Mouse (Mus musculus) cerebellum, adult 2 months (tissue): ENCODE data around the gene Sh3d19.

ENCODE experiments used
- CTCF ChIP-seq: fragments of 200-500 bp; IDR thresholded peaks from 2 replicates; pipeline ENCODE4 v1.5.1; 2011; ENCODE audit warnings: low read depth, mild to moderate bottlenecking, control low read depth, low read length, moderate library complexity, borderline replicate concordance; ENCODE audit not compliant: insufficient read depth
- POLR2A ChIP-seq: fragments of 200-500 bp; IDR thresholded peaks from 2 replicates; pipeline ENCODE4 v1.6.1; 2011; ENCODE audit warnings: low read length, control low read depth, borderline replicate concordance; ENCODE audit not compliant: insufficient read depth

DNA sequence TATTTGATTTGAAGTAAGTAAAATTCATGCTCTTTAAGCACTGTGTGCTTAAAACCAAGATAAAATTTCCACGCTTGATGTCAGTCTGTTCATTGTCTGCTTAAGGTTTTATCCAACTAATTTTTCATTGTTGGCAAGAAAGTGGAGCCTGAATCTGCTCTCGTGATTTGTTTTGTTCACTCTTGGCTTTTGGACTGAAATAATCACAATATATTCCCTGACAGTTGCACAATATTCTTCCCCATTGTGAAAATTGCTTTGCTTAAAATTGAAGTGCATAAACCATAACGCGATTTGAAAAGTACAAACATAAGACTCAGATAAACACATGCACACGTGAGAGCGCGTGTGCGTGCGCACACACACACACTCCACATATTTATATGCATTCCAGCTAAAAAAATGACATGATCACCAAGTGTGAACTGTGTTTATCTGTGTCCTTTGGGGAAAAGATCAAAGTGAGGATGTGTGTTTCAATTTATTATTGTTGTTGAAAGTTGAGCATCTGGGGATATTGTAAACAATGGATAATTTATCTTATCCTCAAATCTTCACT, 67.1 kb downstream of the Sh3d19 start:
- TF ChIP-seq POLR2A: no peak
- no peak for TF ChIP-seq CTCF
